Mouse (Mus musculus) hindbrain, postnatal 0 days (tissue): ENCODE data around the gene Arhgap24. TPM values are rescaled to one million over a fixed set of nuclear protein-coding genes. Genes with fewer than 3 reads are reported as not detected.

ENCODE experiments used
- ATAC-seq: fragments of 200-750 bp; cut with Nextera tagmentation; 2 replicates; pipeline ENCODE4 v1.8.0; 2017; ENCODE audit warnings: mild to moderate bottlenecking, moderate TSS enrichment, moderate library complexity
- DNase-seq: peaks from one replicate; pipeline ENCODE4 v3.0.0-alpha.2; 2015; ENCODE audit warnings: low spot score
- H3K27ac ChIP-seq: fragments of 300-500 bp; sonication (generic); 2 replicates; pipeline ENCODE4 v1.5.1; 2014; ENCODE audit warnings: mild to moderate bottlenecking
- H3K27me3 ChIP-seq: fragments of 300-500 bp; sonication (generic); 2 replicates; pipeline ENCODE4 v1.6.1; 2014; ENCODE audit warnings: low read length, mixed read lengths; ENCODE audit not compliant: insufficient read depth
- H3K36me3 ChIP-seq: fragments of 300-500 bp; sonication (generic); 2 replicates; pipeline ENCODE4 v1.6.1; 2014; ENCODE audit warnings: low read length, mixed read lengths; ENCODE audit not compliant: insufficient read depth
- H3K4me1 ChIP-seq: fragments of 300-500 bp; sonication (generic); 2 replicates; pipeline ENCODE4 v1.6.1; 2014; ENCODE audit warnings: antibody characterized with exemption, low read length, mixed read lengths; ENCODE audit not compliant: insufficient read depth
- H3K4me2 ChIP-seq: fragments of 300-500 bp; sonication (generic); 2 replicates; pipeline ENCODE4 v1.6.1; 2014; ENCODE audit warnings: low read depth, mild to moderate bottlenecking, low read length, moderate library complexity, mixed read lengths
- H3K4me3 ChIP-seq: fragments of 300-500 bp; sonication (generic); 2 replicates; pipeline ENCODE4 v1.5.1; 2014; ENCODE audit warnings: low read length
- H3K9ac ChIP-seq: fragments of 300-500 bp; sonication (generic); replicated peaks from 2 replicates; pipeline ENCODE4 v1.6.1; 2014; ENCODE audit warnings: mild to moderate bottlenecking, low read length, moderate library complexity, mixed read lengths
- H3K9me3 ChIP-seq: fragments of 300-500 bp; sonication (generic); 2 replicates; pipeline ENCODE4 v1.6.1; 2016; ENCODE audit warnings: low read length, mixed read lengths
- CTCF ChIP-seq: IDR thresholded peaks from 2 replicates; pipeline ENCODE4 v1.5.1; 2016; ENCODE audit warnings: antibody characterized with exemption, control low read depth, low read depth
- WGBS: fragments of 180-500 bp; shearing (Covaris S2); extraction: QIAGEN DNeasy Blood & Tissue Kit; methylation state at CpG from one replicate; pipeline ENCODE4 v1.1.7; 2014; 5-methylcytosine and 5-hydroxymethylcytosine counted together
- polyA plus RNA-seq: library from polyadenylated mRNA; unstranded; fragments of >200 nt; fragmentation: Nextera tagmentation; extraction: Ambion mirVana; gene quantifications from 2 replicates; pipeline ENCODE4 v1.2.1, GENCODE M21; 2015
- total RNA-seq: library from RNA; depleted of rRNA; stranded (reverse); fragments of >200 nt; gene quantifications from 2 replicates; pipeline ENCODE4 v1.2.3, GENCODE M21; 2014

The Arhgap24 gene
- total and polyA plus RNA-seq, 2 experiments from 2014 or later: 11.4 to 14.2 TPM

GRCm38 (mm10) chr5:102677176-102677575, 196.0 kb downstream of the Arhgap24 start:
- no peaks in the 10 kb centered on the region for H3K9me3 ChIP-seq
- H3K27me3 ChIP-seq: no peaks in the 10 kb centered on the region
- ATAC-seq (no peak), DNase-seq (no peak)
- no peak overlapping the region for H3K4me3 ChIP-seq
- no peaks in the 10 kb centered on the region for H3K4me1 ChIP-seq
- no peak overlapping the region for H3K27ac ChIP-seq
- no peak for TF ChIP-seq CTCF
- no peaks in the 10 kb centered on the region for H3K36me3 ChIP-seq
- no peak overlapping the region for H3K4me2 ChIP-seq
- no peak overlapping the region for H3K9ac ChIP-seq
- 31% methylated on average over 2 of the region's 2 CpGs for WGBS

GRCm38 (mm10) chr5:102687673-102688072, 206.5 kb downstream of the Arhgap24 start:
- Histone ChIP-seq H3K9ac (no peak overlapping the region), H3K4me3 (no peak overlapping the region), H3K4me2 (no peak overlapping the region), H3K27me3 (no peaks in the 10 kb centered on the region), H3K4me1 (no peaks in the 10 kb centered on the region), H3K36me3 (no peaks in the 10 kb centered on the region), H3K27ac (no peak overlapping the region), H3K9me3 (no peaks in the 10 kb centered on the region)
- ATAC-seq: no peak
- WGBS: 72% methylated on average over 5 of the region's 5 CpGs
- no peak for TF ChIP-seq CTCF
- peak; percentile 15 for DNase-seq

- no peak overlapping the region for H3K9ac ChIP-seq
- no peak overlapping the region for H3K27ac ChIP-seq
- no peaks in the 10 kb centered on the region for H3K9me3 ChIP-seq
- H3K36me3 ChIP-seq: no peaks in the 10 kb centered on the region
- TF ChIP-seq CTCF: peak; percentile 96
- DNase-seq: peak; percentile 91
- ATAC-seq: peak; percentile 84; the same call in 1 of the 2 replicates
- no peak overlapping the region for H3K4me2 ChIP-seq
- no peaks in the 10 kb centered on the region for H3K27me3 ChIP-seq
- H3K4me3 ChIP-seq: no peak overlapping the region
- whole genome bisulfite sequencing: 12% methylated on average over 4 of the region's 4 CpGs
- H3K4me1 ChIP-seq: no peaks in the 10 kb centered on the region
These were observed 211.3 kb downstream of the Arhgap24 start for GRCm38 (mm10) chr5:102692487-102692886.

GRCm38 (mm10) chr5:102693192-102693591, 212.0 kb downstream of the Arhgap24 start:
- H3K4me1 ChIP-seq: no peaks in the 10 kb centered on the region
- H3K36me3 ChIP-seq: no peaks in the 10 kb centered on the region
- no peak overlapping the region for H3K9ac ChIP-seq
- no peak for TF ChIP-seq CTCF
- WGBS: 88% methylated on average over 2 of the region's 2 CpGs
- H3K4me2 ChIP-seq: no peak overlapping the region
- H3K4me3 ChIP-seq: no peak overlapping the region
- H3K27ac ChIP-seq: no peak overlapping the region
- DNase-seq: no peak
- H3K27me3 ChIP-seq: no peaks in the 10 kb centered on the region
- ATAC-seq: no peak
- no peaks in the 10 kb centered on the region for H3K9me3 ChIP-seq

- H3K36me3 ChIP-seq: no peaks in the 10 kb centered on the region
- 93% methylated on average over 3 of the region's 3 CpGs for WGBS
- DNase-seq (no peak), ATAC-seq (no peak)
- no peak overlapping the region for H3K27ac ChIP-seq
- no peak overlapping the region for H3K4me2 ChIP-seq
- no peak for TF ChIP-seq CTCF
- no peaks in the 10 kb centered on the region for H3K27me3 ChIP-seq
- H3K9ac ChIP-seq: no peak overlapping the region
- H3K4me3 ChIP-seq: no peak overlapping the region
- H3K9me3 ChIP-seq: no peaks in the 10 kb centered on the region
- H3K4me1 ChIP-seq: no peaks in the 10 kb centered on the region
These were observed 212.7 kb downstream of the Arhgap24 start for GRCm38 (mm10) chr5:102693871-102694270.

- Histone ChIP-seq H3K4me1 (no peaks in the 10 kb centered on the region), H3K27ac (no peak overlapping the region), H3K36me3 (no peaks in the 10 kb centered on the region), H3K9ac (no peak overlapping the region), H3K4me3 (no peak overlapping the region), H3K4me2 (no peak overlapping the region), H3K27me3 (no peaks in the 10 kb centered on the region), H3K9me3 (no peaks in the 10 kb centered on the region)
- DNase-seq (no peak), ATAC-seq (no peak)
- no peak for TF ChIP-seq CTCF
- 70% methylated on average over 1 of the region's 1 CpGs for WGBS
These were observed 216.6 kb downstream of the Arhgap24 start for GRCm38 (mm10) chr5:102697784-102698183.

GRCm38 (mm10) chr5:102698396-102698795, 217.2 kb downstream of the Arhgap24 start:
- no peak overlapping the region for H3K4me2 ChIP-seq
- no peak overlapping the region for H3K27ac ChIP-seq
- no peaks in the 10 kb centered on the region for H3K36me3 ChIP-seq
- H3K4me3 ChIP-seq: no peak overlapping the region
- WGBS: 81% methylated on average over 5 of the region's 5 CpGs
- DNase-seq: no peak
- no peak overlapping the region for H3K9ac ChIP-seq
- H3K9me3 ChIP-seq: no peaks in the 10 kb centered on the region
- H3K4me1 ChIP-seq: no peaks in the 10 kb centered on the region
- ATAC-seq: no peak
- no peaks in the 10 kb centered on the region for H3K27me3 ChIP-seq
- no peak for TF ChIP-seq CTCF
